Mouse (Mus musculus): ENCODE results near the gene Olfr432.
A peak's percentile ranks its signal among the peaks of the same experiment; 100 is the strongest.
"Not testable (repeated sequence)": the region's sequence is repeated elsewhere in the genome, so short reads cannot be mapped to it uniquely, and the experiment has no call there.

The Olfr432 gene

GRCm38 (mm10) chr1:174048893-174049292 lies at the start of gene Olfr432:
Gene Olfr432 (plus strand): TSS chr1:174049205.
- no peak for DNase-seq (ENCODE audit: low spot score in 2 of 2)

- not testable (repeated sequence) for DNase-seq (ENCODE audit: low spot score in 2 of 2)
These were observed 44.5 kb upstream of the Olfr432 start for GRCm38 (mm10) chr1:174004352-174005109.

- not testable (repeated sequence) for DNase-seq (ENCODE audit: low spot score in 2 of 2)
These were observed 42.0 kb upstream of the Olfr432 start for GRCm38 (mm10) chr1:174007050-174007449.

- no peak for DNase-seq (ENCODE audit: low spot score in 2 of 2)
These were observed 17.3 kb upstream of the Olfr432 start, which contains the start of gene Ifi205 for GRCm38 (mm10) chr1:174031698-174032097. Gene Ifi205 (minus strand): TSS chr1:174031810.

GRCm38 (mm10) chr1:174035841-174036240 lies 13.2 kb upstream of the Olfr432 start:
- DNase-seq (ENCODE audit: low spot score in 2 of 2) = no peak

GRCm38 (mm10) chr1:174038480-174038879 lies 10.5 kb upstream of the Olfr432 start:
- DNase-seq (ENCODE audit: low spot score in 2 of 2) = no peak

GRCm38 (mm10) chr1:174040523-174041177 lies 8.4 kb upstream of the Olfr432 start, which contains the start of gene Olfr433:
Gene Olfr433 (plus strand): TSS chr1:174040705.
- DNase-seq (ENCODE audit: low spot score in 2 of 2) = peak in 1 of 2 experiments; percentile 6

GRCm38 (mm10) chr1:174042091-174042884 lies 6.7 kb upstream of the Olfr432 start:
- DNase-seq (ENCODE audit: low spot score in 2 of 2) = not testable (repeated sequence)

- DNase-seq (ENCODE audit: low spot score in 2 of 2) = no peak
These were observed 4.6 kb upstream of the Olfr432 start for GRCm38 (mm10) chr1:174044431-174044830.

- not testable (repeated sequence) for DNase-seq (ENCODE audit: low spot score in 2 of 2)
These were observed 778 bp upstream of the Olfr432 start for GRCm38 (mm10) chr1:174048227-174048626.

GRCm38 (mm10) chr1:174049357-174049756 lies 352 bp downstream of the Olfr432 start:
- not testable (repeated sequence) for DNase-seq (ENCODE audit: low spot score in 2 of 2)

- DNase-seq (ENCODE audit: low spot score in 2 of 2) = no peak
These were observed 1.5 kb downstream of the Olfr432 start for GRCm38 (mm10) chr1:174050532-174050931.

- DNase-seq (ENCODE audit: low spot score in 2 of 2) = no peak
These were observed 2.5 kb downstream of the Olfr432 start for GRCm38 (mm10) chr1:174051515-174051914.

- no peak for DNase-seq (ENCODE audit: low spot score in 2 of 2)
These were observed 3.0 kb downstream of the Olfr432 start for GRCm38 (mm10) chr1:174051931-174052536.

GRCm38 (mm10) chr1:174052981-174053380 lies 4.0 kb downstream of the Olfr432 start:
- no peak for DNase-seq (ENCODE audit: low spot score in 2 of 2)

GRCm38 (mm10) chr1:174055248-174055647 lies 6.2 kb downstream of the Olfr432 start:
- no peak for DNase-seq (ENCODE audit: low spot score in 2 of 2)

GRCm38 (mm10) chr1:174066305-174066704 lies 17.3 kb downstream of the Olfr432 start, which contains the start of gene Olfr430:
Gene Olfr430 (plus strand): TSS chr1:174066605.
- no peak for DNase-seq (ENCODE audit: low spot score in 2 of 2)

GRCm38 (mm10) chr1:174084031-174084430 lies 35.0 kb downstream of the Olfr432 start, which contains the start of gene Olfr429:
Gene Olfr429 (plus strand): TSS chr1:174084331.
- no peak for DNase-seq (ENCODE audit: low spot score in 2 of 2)

GRCm38 (mm10) chr1:174096591-174096990 lies 47.6 kb downstream of the Olfr432 start, which contains the start of gene Olfr427:
Gene Olfr427 (plus strand): TSS chr1:174096891.
- no peak for DNase-seq (ENCODE audit: low spot score in 2 of 2)

- no peak for DNase-seq (ENCODE audit: low spot score in 2 of 2)
These were observed 54.7 kb downstream of the Olfr432 start for GRCm38 (mm10) chr1:174103735-174104134.

Measured in thymus, postnatal 10 days (tissue).